Mouse (Mus musculus) midbrain, embryonic 16.5 days (tissue): ENCODE results near the gene D10Wsu102e. TPM values are rescaled to one million over a fixed set of nuclear protein-coding genes. Genes with fewer than 3 reads are reported as not detected.
A peak's percentile ranks its signal among the peaks of the same experiment; 100 is the strongest.

Source experiments
- ATAC-seq: fragments of 200-750 bp; cut with Nextera tagmentation; 2 replicates; pipeline ENCODE4 v1.8.0; 2017; ENCODE audit warnings: moderate TSS enrichment
- H3K27ac ChIP-seq: fragments of 300-500 bp; sonication (generic); 2 replicates; pipeline ENCODE4 v1.5.1; 2014; ENCODE audit warnings: mild to moderate bottlenecking, low read length, mixed read lengths
- H3K27me3 ChIP-seq: fragments of 300-500 bp; sonication (generic); 2 replicates; pipeline ENCODE4 v1.6.1; 2014; ENCODE audit warnings: low read depth, low read length, mixed read lengths; ENCODE audit not compliant: control insufficient read depth, insufficient read depth
- H3K36me3 ChIP-seq: fragments of 300-500 bp; sonication (generic); 2 replicates; pipeline ENCODE4 v1.6.1; 2014; ENCODE audit warnings: mild to moderate bottlenecking, low read length, moderate library complexity, mixed read lengths; ENCODE audit not compliant: control insufficient read depth, insufficient read depth
- H3K4me1 ChIP-seq: fragments of 300-500 bp; sonication (generic); 2 replicates; pipeline ENCODE4 v1.6.1; 2014; ENCODE audit warnings: mild to moderate bottlenecking, low read length, mixed read lengths; ENCODE audit not compliant: control insufficient read depth, insufficient read depth
- H3K4me2 ChIP-seq: fragments of 300-500 bp; sonication (generic); 2 replicates; pipeline ENCODE4 v1.6.1; 2014; ENCODE audit warnings: mild to moderate bottlenecking, low read length, mixed read lengths
- H3K4me3 ChIP-seq: fragments of 300-500 bp; sonication (generic); 2 replicates; pipeline ENCODE4 v1.5.1; 2014; ENCODE audit warnings: low read depth, mild to moderate bottlenecking, low read length, moderate library complexity, mixed read lengths
- H3K9ac ChIP-seq: fragments of 300-500 bp; sonication (generic); 2 replicates; pipeline ENCODE4 v1.6.1; 2014; ENCODE audit warnings: low read depth, low read length, mixed read lengths
- H3K9me3 ChIP-seq: fragments of 300-500 bp; sonication (generic); replicated peaks from 2 replicates; pipeline ENCODE4 v1.6.1; 2014; ENCODE audit warnings: mild to moderate bottlenecking, low read length, mixed read lengths; ENCODE audit not compliant: control insufficient read depth, poor library complexity, severe bottlenecking
- whole genome bisulfite sequencing: fragments of 180-500 bp; shearing (Covaris S2); extraction: QIAGEN DNeasy Blood & Tissue Kit; methylation state at CpG from one replicate; pipeline ENCODE4 v1.1.7; 2014; 5-methylcytosine and 5-hydroxymethylcytosine counted together
- polyA plus RNA-seq: library from polyadenylated mRNA; unstranded; fragments of >200 nt; fragmentation: Nextera tagmentation; extraction: Ambion mirVana; gene quantifications from 2 replicates; pipeline ENCODE4 v1.2.1, GENCODE M21; 2015

The D10Wsu102e gene
- polyA plus RNA-seq, 1 experiment from 2014 or later = 0.79 TPM

- Histone ChIP-seq H3K4me1 (peaks cover 10% of the 10 kb centered on the region), H3K4me2 (peak overlapping the region; percentile 71), H3K27me3 (no peaks in the 10 kb centered on the region), H3K9me3 (no peaks in the 10 kb centered on the region), H3K27ac (peak overlapping the region; percentile 82), H3K36me3 (no peaks in the 10 kb centered on the region), H3K4me3 (peak overlapping the region; percentile 62), H3K9ac (peak overlapping the region; percentile 80)
- ATAC-seq = peak; percentile 78
- WGBS = 3% methylated on average over 27 of the region's 27 CpGs
Observed at GRCm38 (mm10) chr10:83533258-83533909, 173.4 kb downstream of the D10Wsu102e start.

- Histone ChIP-seq H3K4me3 (peak within 1 kb of the TSS; percentile 62), H3K27me3 (no peaks in the 10 kb centered on the region), H3K9ac (peak within 1 kb of the TSS; percentile 80), H3K9me3 (no peaks in the 10 kb centered on the region), H3K36me3 (no peaks in the 10 kb centered on the region), H3K4me2 (peak within 1 kb of the TSS; percentile 71), H3K27ac (peak within 1 kb of the TSS; percentile 82), H3K4me1 (peaks cover 10% of the 10 kb centered on the region)
- ATAC-seq = peak; percentile 97
- WGBS = 0% methylated on average over 21 of the region's 21 CpGs
Observed at GRCm38 (mm10) chr10:83533910-83534283, 173.9 kb downstream of the D10Wsu102e start, which contains the start of gene Aldh1l2. Gene Aldh1l2 (minus strand): TSS chr10:83534140.

- Histone ChIP-seq H3K9me3 (no peaks in the 10 kb centered on the region), H3K27me3 (no peaks in the 10 kb centered on the region), H3K4me1 (peaks cover 10% of the 10 kb centered on the region), H3K9ac (no peak overlapping the region), H3K27ac (no peak overlapping the region), H3K36me3 (no peaks in the 10 kb centered on the region), H3K4me2 (no peak overlapping the region), H3K4me3 (no peak overlapping the region)
- 14% methylated on average over 1 of the region's 1 CpGs for WGBS
- no peak for ATAC-seq
Observed at GRCm38 (mm10) chr10:83536436-83536835, 176.4 kb downstream of the D10Wsu102e start.

Other genes starting within 250 kb of the D10Wsu102e start
- gene Slc41a2, start 22.3 kb upstream of the D10Wsu102e start, polyA plus RNA-seq = 10.9 and 11.6 TPM in 2 replicates
- gene Aldh1l2, start 173.9 kb downstream of the D10Wsu102e start, polyA plus RNA-seq = 17.2 and 17.5 TPM in 2 replicates
- 26.4 and 31.8 TPM in 2 replicates for gene Washc4, start 183.5 kb downstream of the D10Wsu102e start, polyA plus RNA-seq